Mouse (Mus musculus) effector memory CD4-positive, alpha-beta T cell, adult 5 months (primary cell): ENCODE measurements around the gene Olfr1176. TPM values are rescaled to one million over a fixed set of nuclear protein-coding genes. Genes with fewer than 3 reads are reported as not detected.

Source experiments
- polyA plus RNA-seq: library from polyadenylated mRNA; unstranded; fragments of 100-300 nt; shearing (Covaris generic); gene quantifications from one replicate; pipeline ENCODE4 v1.2.1, GENCODE M21; 2017

Gene Olfr1176
- not detected for polyA plus RNA-seq

DNA sequence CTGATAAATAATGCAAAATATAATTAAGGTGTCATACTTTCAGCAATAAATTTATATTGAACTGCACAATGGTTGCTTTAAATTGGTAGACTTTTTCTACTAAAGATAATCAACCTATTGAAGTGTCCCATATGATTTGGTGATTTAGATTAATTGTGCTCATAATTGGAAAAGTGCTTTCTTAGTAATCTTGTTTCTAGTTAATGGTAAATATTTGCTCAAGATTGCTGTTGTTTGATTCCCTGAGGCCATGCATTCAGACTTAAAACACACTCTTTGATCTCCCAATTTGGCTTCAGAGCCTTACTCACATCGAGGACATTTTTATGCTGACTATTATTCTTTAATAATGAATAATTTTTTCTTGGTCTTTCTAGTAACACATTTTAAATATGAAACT lies at the start of gene Olfr1176:
Gene Olfr1176, plus strand, starts transcription at position 301 of the 400 bp plus-strand sequence.

DNA sequence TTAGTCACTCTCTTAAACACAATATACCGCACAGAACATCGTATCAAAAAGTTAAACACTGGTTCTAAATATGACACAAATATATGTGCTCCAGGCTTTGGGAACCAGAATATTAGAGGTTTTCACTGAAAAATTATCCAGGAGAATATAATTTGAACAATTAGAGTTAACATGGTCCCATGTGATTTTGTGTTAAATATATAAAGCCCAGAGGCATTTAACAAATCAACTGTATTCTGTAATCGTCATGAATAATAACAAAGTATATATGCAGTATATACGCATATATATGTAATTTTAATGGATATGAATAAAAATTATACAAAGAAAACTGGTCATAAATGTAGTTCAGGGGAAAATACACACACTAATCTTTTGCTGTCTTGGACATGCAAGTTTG lies 21.5 kb upstream of the Olfr1176 start, which contains the start of gene Olfr1174-ps:
Gene Olfr1174-ps, minus strand, starts transcription at position 101 of the 400 bp plus-strand sequence.

DNA sequence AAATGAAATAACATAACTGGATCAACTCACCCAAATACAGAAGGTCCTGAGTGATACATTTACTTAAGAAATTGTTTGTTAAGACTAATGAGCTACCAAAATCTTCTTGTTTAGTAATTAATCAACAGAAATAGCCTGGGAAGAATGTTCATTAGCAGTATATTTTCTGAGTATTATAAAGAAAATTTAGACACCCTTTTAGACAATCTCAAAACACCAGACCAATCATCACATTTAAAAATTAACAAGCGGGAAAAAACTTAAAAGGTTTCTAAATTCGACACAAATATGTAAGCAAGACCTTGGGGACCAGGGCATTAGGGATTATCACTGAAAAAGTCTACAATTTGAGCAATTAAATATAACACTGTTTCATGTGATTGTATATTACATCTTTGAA lies 9.4 kb upstream of the Olfr1176 start, which contains the start of gene Olfr1175-ps:
Gene Olfr1175-ps, minus strand, starts transcription at position 101 of the 400 bp plus-strand sequence.

GRCm38 (mm10) chr2:88346392-88346791 lies 9.9 kb downstream of the Olfr1176 start, which contains the start of gene Olfr1177-ps:
Olfr1177-ps (minus strand) TSS chr2:88346492.

GRCm38 (mm10) chr2:88386762-88387161 lies 50.2 kb downstream of the Olfr1176 start, which contains the start of gene Olfr1178:
Olfr1178 (plus strand) TSS chr2:88387062.

Other genes starting within 250 kb of the Olfr1176 start
- not detected for gene Olfr1164, start 242.8 kb upstream of the Olfr1176 start, polyA plus RNA-seq
- gene Olfr1166, start 208.4 kb upstream of the Olfr1176 start, polyA plus RNA-seq: not detected
- not detected for gene Olfr1167, start 181.5 kb upstream of the Olfr1176 start, polyA plus RNA-seq
- not detected for gene Olfr1168, start 154.8 kb upstream of the Olfr1176 start, polyA plus RNA-seq
- gene Olfr1170, start 108.4 kb upstream of the Olfr1176 start, polyA plus RNA-seq: not detected
- not detected for gene Olfr1173, start 56.8 kb upstream of the Olfr1176 start, polyA plus RNA-seq
- gene Olfr1174-ps, start 21.6 kb upstream of the Olfr1176 start, polyA plus RNA-seq: not detected
- gene Olfr1175-ps, start 9.5 kb upstream of the Olfr1176 start, polyA plus RNA-seq: not detected
- gene Olfr1177-ps, start 9.8 kb downstream of the Olfr1176 start, polyA plus RNA-seq: not detected
- not detected for gene Olfr1178, start 50.3 kb downstream of the Olfr1176 start, polyA plus RNA-seq
- gene Olfr1179, start 69.7 kb downstream of the Olfr1176 start, polyA plus RNA-seq: not detected
- gene Olfr1180, start 82.4 kb downstream of the Olfr1176 start, polyA plus RNA-seq: not detected
- not detected for gene Olfr1181, start 89.5 kb downstream of the Olfr1176 start, polyA plus RNA-seq
- gene Gm13757, start 112.4 kb downstream of the Olfr1176 start, polyA plus RNA-seq: not detected
- gene Olfr1183, start 118.1 kb downstream of the Olfr1176 start, polyA plus RNA-seq: not detected
- gene Olfr1184, start 146.9 kb downstream of the Olfr1176 start, polyA plus RNA-seq: 0.37 TPM
- not detected for gene Olfr1185-ps1, start 156.6 kb downstream of the Olfr1176 start, polyA plus RNA-seq
- not detected for gene Olfr1186, start 181.8 kb downstream of the Olfr1176 start, polyA plus RNA-seq
- gene Olfr1188, start 220.2 kb downstream of the Olfr1176 start, polyA plus RNA-seq: not detected
- gene Olfr1189, start 249.7 kb downstream of the Olfr1176 start, polyA plus RNA-seq: not detected